Mouse (Mus musculus) spleen, postnatal 14 days (tissue): ENCODE data around the gene Ifnz.
"Not testable (repeated sequence)": the region's sequence is repeated elsewhere in the genome, so short reads cannot be mapped to it uniquely, and the experiment has no call there.

Source experiments
- DNase-seq, 2 experiments: peaks; one replicate each; pipeline ENCODE4 v3.0.0; 2021 to 2022; ENCODE audit warnings: low spot score in 2 of 2

The Ifnz gene

GRCm38 (mm10) chr4:88785409-88785808, 3.5 kb downstream of the Ifnz start, which contains the start of gene Gm13276:
Gene Gm13276, plus strand, starts transcription at chr4:88785709.
- not testable (repeated sequence) for DNase-seq

GRCm38 (mm10) chr4:88788402-88788801, 6.5 kb downstream of the Ifnz start, which contains the start of gene Gm13277:
Gene Gm13277, plus strand, starts transcription at chr4:88788632.
- peak; percentile 30 to 47 for DNase-seq

- DNase-seq, result not testable (repeated sequence)
Observed at GRCm38 (mm10) chr4:88791250-88791649, 9.3 kb downstream of the Ifnz start, which contains the start of gene Gm13278. Gene Gm13278, plus strand, starts transcription at chr4:88791550.

- peak; percentile 34 to 58 for DNase-seq
Observed at GRCm38 (mm10) chr4:88793936-88794675, 12.2 kb downstream of the Ifnz start, which contains the start of gene Gm13275. Gene Gm13275, plus strand, starts transcription at chr4:88794487.

GRCm38 (mm10) chr4:88797097-88797496, 15.2 kb downstream of the Ifnz start, which contains the start of gene Gm13279:
Gene Gm13279, plus strand, starts transcription at chr4:88797397.
- DNase-seq, result not testable (repeated sequence)

GRCm38 (mm10) chr4:88799365-88799764, 17.4 kb downstream of the Ifnz start, which contains the start of gene Gm13285:
Gene Gm13285, plus strand, starts transcription at chr4:88799665.
- DNase-seq, result not testable (repeated sequence)

GRCm38 (mm10) chr4:88802954-88803353, 21.0 kb downstream of the Ifnz start, which contains the start of gene Gm13287:
Gene Gm13287, plus strand, starts transcription at chr4:88803254.
- not testable (repeated sequence) for DNase-seq

- not testable (repeated sequence) for DNase-seq
Observed at GRCm38 (mm10) chr4:88805231-88805630, 23.3 kb downstream of the Ifnz start, which contains the start of gene Gm13288. Gene Gm13288, plus strand, starts transcription at chr4:88805531.

GRCm38 (mm10) chr4:88805761-88806160, 23.8 kb downstream of the Ifnz start:
- DNase-seq, result not testable (repeated sequence)

- no peak for DNase-seq
Observed at GRCm38 (mm10) chr4:88815928-88816327, 34.0 kb downstream of the Ifnz start, which contains the start of gene Ifna7. Gene Ifna7, plus strand, starts transcription at chr4:88816228.

- no peak for DNase-seq
Observed at GRCm38 (mm10) chr4:88819659-88820058, 37.7 kb downstream of the Ifnz start, which contains the start of gene Ifna11. Gene Ifna11, plus strand, starts transcription at chr4:88819959.

GRCm38 (mm10) chr4:88822995-88823394, 41.1 kb downstream of the Ifnz start:
- no peak for DNase-seq

GRCm38 (mm10) chr4:88827116-88827515, 45.2 kb downstream of the Ifnz start, which contains the start of gene Ifna6:
Gene Ifna6, plus strand, starts transcription at chr4:88827416.
- not testable (repeated sequence) for DNase-seq

GRCm38 (mm10) chr4:88830523-88830922, 48.6 kb downstream of the Ifnz start:
- DNase-seq, result no peak
